Mouse (Mus musculus) lung, postnatal 25 days (tissue): Measurements from ENCODE around the gene Tssc4.

Experiments
- DNase-seq: peaks from one replicate; pipeline ENCODE4 v3.0.0; 2022; ENCODE audit warnings: low spot score

Tssc4 gene

GRCm38 (mm10) chr7:143069751-143070400 is 827 bp downstream of the Tssc4 start:
- DNase-seq: no peak

GRCm38 (mm10) chr7:143070506-143071070 is 1.5 kb downstream of the Tssc4 start:
- no peak for DNase-seq

- no peak for DNase-seq
Observed at GRCm38 (mm10) chr7:143072605-143073004, 3.6 kb downstream of the Tssc4 start.

- DNase-seq: peak; percentile 23
Observed at GRCm38 (mm10) chr7:143073086-143073485, 4.0 kb downstream of the Tssc4 start.

GRCm38 (mm10) chr7:143075394-143075793 is 6.3 kb downstream of the Tssc4 start:
- DNase-seq: no peak

GRCm38 (mm10) chr7:143077351-143077750 is 8.3 kb downstream of the Tssc4 start:
- no peak for DNase-seq

- DNase-seq: no peak
Observed at GRCm38 (mm10) chr7:143082024-143082423, 13.0 kb downstream of the Tssc4 start.

GRCm38 (mm10) chr7:143083708-143084107 is 14.7 kb downstream of the Tssc4 start:
- no peak for DNase-seq

- DNase-seq: peak; percentile 75
Observed at GRCm38 (mm10) chr7:143086366-143086765, 17.3 kb downstream of the Tssc4 start.

GRCm38 (mm10) chr7:143087070-143087579 is 18.1 kb downstream of the Tssc4 start:
- peak; percentile 18 for DNase-seq

GRCm38 (mm10) chr7:143093847-143094246 is 24.8 kb downstream of the Tssc4 start:
- DNase-seq: no peak

GRCm38 (mm10) chr7:143094592-143095553 is 25.8 kb downstream of the Tssc4 start, which contains the start of gene Trpm5:
TSS of gene Trpm5 (minus strand) at chr7:143094642.
- DNase-seq: peak; percentile 58

- DNase-seq: no peak
Observed at GRCm38 (mm10) chr7:143095554-143095907, 26.5 kb downstream of the Tssc4 start.

- no peak for DNase-seq
Observed at GRCm38 (mm10) chr7:143100759-143101158, 31.7 kb downstream of the Tssc4 start.

- DNase-seq: peak; percentile 62
Observed at GRCm38 (mm10) chr7:143105258-143105897, 36.3 kb downstream of the Tssc4 start.

GRCm38 (mm10) chr7:143106062-143106461 is 37.0 kb downstream of the Tssc4 start, which contains the start of gene Kcnq1:
TSS of gene Kcnq1 (plus strand) at chr7:143106362.
- DNase-seq: no peak

- peak; percentile 84 for DNase-seq
Observed at GRCm38 (mm10) chr7:143106672-143107465, 37.8 kb downstream of the Tssc4 start.

- peak; percentile 59 for DNase-seq
Observed at GRCm38 (mm10) chr7:143108200-143108599, 39.2 kb downstream of the Tssc4 start.

GRCm38 (mm10) chr7:143108996-143109660 is 40.1 kb downstream of the Tssc4 start:
- peak; percentile 59 for DNase-seq

GRCm38 (mm10) chr7:143109696-143110095 is 40.6 kb downstream of the Tssc4 start:
- DNase-seq: no peak
